Mouse (Mus musculus): ENCODE measurements around the gene Eif3l.

GRCm38 (mm10) chr15:79097611-79098025 is 22.6 kb downstream of the Eif3l start:
- TF ChIP-seq POLR2A (IDR thresholded peaks at IDR 0.05; ENCODE audit: low read depth, low read length) (peak; percentile 18), CTCF (conservative IDR thresholded peaks at IDR 0.05; ENCODE audit: insufficient read depth, insufficient read length, low read depth, low read length) (no peak)

Measured in kidney, adult 2 months (tissue).